Mouse (Mus musculus) kidney, embryonic 14.5 days (tissue): Measurements from ENCODE around the gene Sema6b. TPM values are rescaled to one million over a fixed set of nuclear protein-coding genes. Genes with fewer than 3 reads are reported as not detected.

ENCODE experiments used
- ATAC-seq: fragments of 200-750 bp; cut with Nextera tagmentation; 2 replicates; pipeline ENCODE4 v1.8.0; 2017; ENCODE audit warnings: moderate number of reproducible peaks, mild to moderate bottlenecking, moderate TSS enrichment, moderate library complexity; ENCODE audit not compliant: low FRiP score, low TSS enrichment
- H3K27ac ChIP-seq: fragments of 300-500 bp; sonication (generic); 2 replicates; pipeline ENCODE4 v1.5.1; 2014; ENCODE audit warnings: low read depth, mild to moderate bottlenecking, low read length, moderate library complexity, mixed read lengths
- H3K27me3 ChIP-seq: fragments of 300-500 bp; sonication (generic); 2 replicates; pipeline ENCODE4 v1.6.1; 2014; ENCODE audit warnings: mild to moderate bottlenecking, low read length; ENCODE audit not compliant: control insufficient read depth, insufficient read depth
- H3K36me3 ChIP-seq: fragments of 300-500 bp; sonication (generic); 2 replicates; pipeline ENCODE4 v1.6.1; 2014; ENCODE audit warnings: low read length, mixed read lengths; ENCODE audit not compliant: control insufficient read depth, insufficient read depth
- H3K4me1 ChIP-seq: fragments of 300-500 bp; sonication (generic); 2 replicates; pipeline ENCODE4 v1.6.1; 2014; ENCODE audit warnings: low read length, mixed read lengths; ENCODE audit not compliant: control insufficient read depth, insufficient read depth
- H3K4me2 ChIP-seq: fragments of 300-500 bp; sonication (generic); replicated peaks from 2 replicates; pipeline ENCODE4 v1.6.1; 2014; ENCODE audit warnings: low read depth, mild to moderate bottlenecking, low read length
- H3K4me3 ChIP-seq: fragments of 300-500 bp; sonication (generic); 2 replicates; pipeline ENCODE4 v1.5.1; 2014; ENCODE audit warnings: mild to moderate bottlenecking, low read length
- H3K9ac ChIP-seq: fragments of 300-500 bp; sonication (generic); 2 replicates; pipeline ENCODE4 v1.6.1; 2014; ENCODE audit warnings: low read depth, mild to moderate bottlenecking, low read length, moderate library complexity
- H3K9me3 ChIP-seq: fragments of 300-500 bp; sonication (generic); 2 replicates; pipeline ENCODE4 v1.6.1; 2016; ENCODE audit warnings: low read length; ENCODE audit not compliant: control insufficient read depth
- WGBS: fragments of 180-500 bp; shearing (Covaris S2); extraction: QIAGEN DNeasy Blood & Tissue Kit; methylation state at CpG from one replicate; pipeline ENCODE4 v1.1.7; 2014; 5-methylcytosine and 5-hydroxymethylcytosine counted together
- polyA plus RNA-seq: library from polyadenylated mRNA; unstranded; fragments of >200 nt; fragmentation: Nextera tagmentation; extraction: Ambion mirVana; gene quantifications from 2 replicates; pipeline ENCODE4 v1.2.1, GENCODE M21; 2014

Gene Sema6b
- polyA plus RNA-seq, 1 experiment from 2014 or later = 1.4 TPM

GRCm38 (mm10) chr17:56170636-56171035 is 30.5 kb upstream of the Sema6b start:
- WGBS = 66% methylated on average over 10 of the region's 10 CpGs
- H3K4me2 ChIP-seq = no peak overlapping the region

GRCm38 (mm10) chr17:56169830-56170229 is 29.7 kb upstream of the Sema6b start:
- Histone ChIP-seq H3K36me3 (0 out of 2 replicates have a peak, but pooled peaks cover 3% of the 10 kb centered on the region), H3K27me3 (no peaks in the 10 kb centered on the region), H3K9ac (no peak overlapping the region), H3K9me3 (no peaks in the 10 kb centered on the region), H3K4me3 (no peak overlapping the region), H3K27ac (peak overlapping the region; percentile 30; the same call in 1 of the 2 replicates), H3K4me1 (no peaks in the 10 kb centered on the region), H3K4me2 (no peak overlapping the region)
- ATAC-seq = no peak
- 57% methylated on average over 6 of the region's 6 CpGs for WGBS

More at GRCm38 (mm10) chr17:56170636-56171035, 30.5 kb upstream of the Sema6b start:
- no peak overlapping the region for H3K4me3 ChIP-seq
- H3K27me3 ChIP-seq = no peaks in the 10 kb centered on the region
- H3K4me1 ChIP-seq = no peaks in the 10 kb centered on the region
- ATAC-seq = no peak
- H3K27ac ChIP-seq = no peak overlapping the region
- H3K9ac ChIP-seq = no peak overlapping the region
- H3K36me3 ChIP-seq = 0 out of 2 replicates have a peak, but pooled peaks cover 4% of the 10 kb centered on the region
- H3K9me3 ChIP-seq = no peaks in the 10 kb centered on the region

- no peaks in the 10 kb centered on the region for H3K36me3 ChIP-seq
- no peak overlapping the region for H3K27ac ChIP-seq
- H3K4me2 ChIP-seq = no peak overlapping the region
- H3K27me3 ChIP-seq = peaks cover 3% of the 10 kb centered on the region; the same call in 1 of the 2 replicates
- no peaks in the 10 kb centered on the region for H3K9me3 ChIP-seq
- H3K9ac ChIP-seq = no peak overlapping the region
- WGBS = 52% methylated on average over 11 of the region's 11 CpGs
- no peak for ATAC-seq
- H3K4me1 ChIP-seq = peaks cover 11% of the 10 kb centered on the region
- no peak overlapping the region for H3K4me3 ChIP-seq
These were observed 25.5 kb upstream of the Sema6b start for GRCm38 (mm10) chr17:56165671-56166070.

- Histone ChIP-seq H3K36me3 (no peaks in the 10 kb centered on the region), H3K4me2 (no peak overlapping the region), H3K9me3 (no peaks in the 10 kb centered on the region), H3K4me3 (no peak overlapping the region), H3K27me3 (peaks cover 3% of the 10 kb centered on the region; the same call in 1 of the 2 replicates), H3K9ac (no peak overlapping the region), H3K27ac (no peak overlapping the region), H3K4me1 (peaks cover 11% of the 10 kb centered on the region)
- ATAC-seq = no peak
- 83% methylated on average over 3 of the region's 3 CpGs for WGBS
These were observed 24.4 kb upstream of the Sema6b start for GRCm38 (mm10) chr17:56164510-56164909.

- H3K9me3 ChIP-seq = no peaks in the 10 kb centered on the region
- peaks cover 15% of the 10 kb centered on the region for H3K4me1 ChIP-seq
- H3K36me3 ChIP-seq = no peaks in the 10 kb centered on the region
- WGBS = 75% methylated on average over 6 of the region's 6 CpGs
- no peak for ATAC-seq
- H3K9ac ChIP-seq = no peak overlapping the region
- H3K27me3 ChIP-seq = peaks cover 8% of the 10 kb centered on the region; the same call in 1 of the 2 replicates
- H3K4me3 ChIP-seq = peak overlapping the region; percentile 41; the same call in 1 of the 2 replicates
- peak overlapping the region; percentile 76 for H3K4me2 ChIP-seq
- no peak overlapping the region for H3K27ac ChIP-seq
These were observed 23.5 kb upstream of the Sema6b start for GRCm38 (mm10) chr17:56163523-56164102.

- Histone ChIP-seq H3K9me3 (no peaks in the 10 kb centered on the region), H3K4me1 (peaks cover 15% of the 10 kb centered on the region), H3K4me3 (peak within 1 kb of the TSS; percentile 41), H3K4me2 (peak within 1 kb of the TSS; percentile 76), H3K9ac (peak within 1 kb of the TSS; percentile 28), H3K27me3 (peaks cover 15% of the 10 kb centered on the region; the same call in 1 of the 2 replicates), H3K36me3 (no peaks in the 10 kb centered on the region), H3K27ac (no peak within 1 kb of the TSS; the same call in 1 of the 2 replicates)
- whole genome bisulfite sequencing = 1% methylated on average over 30 of the region's 30 CpGs
- ATAC-seq = peak; percentile 97
These were observed 22.2 kb upstream of the Sema6b start, which contains the start of gene Tnfaip8l1 for GRCm38 (mm10) chr17:56162231-56162774. Gene Tnfaip8l1, plus strand, starts transcription at chr17:56162477.

- Histone ChIP-seq H3K36me3 (no peaks in the 10 kb centered on the region), H3K27me3 (peaks cover 21% of the 10 kb centered on the region; the same call in 1 of the 2 replicates), H3K4me2 (no peak overlapping the region), H3K4me3 (no peak overlapping the region), H3K4me1 (peaks cover 15% of the 10 kb centered on the region), H3K27ac (no peak overlapping the region), H3K9me3 (no peaks in the 10 kb centered on the region), H3K9ac (no peak overlapping the region)
- 2% methylated on average over 9 of the region's 9 CpGs for WGBS
- ATAC-seq = no peak
These were observed 19.6 kb upstream of the Sema6b start for GRCm38 (mm10) chr17:56159729-56160128.

- Histone ChIP-seq H3K4me1 (peaks cover 5% of the 10 kb centered on the region; the same call in 1 of the 2 replicates), H3K27me3 (peaks cover 49% of the 10 kb centered on the region), H3K36me3 (no peaks in the 10 kb centered on the region), H3K9ac (no peak overlapping the region), H3K4me3 (no peak overlapping the region), H3K9me3 (no peaks in the 10 kb centered on the region), H3K27ac (no peak overlapping the region), H3K4me2 (no peak overlapping the region)
- ATAC-seq = peak; percentile 40; the same call in 1 of the 2 replicates
- WGBS = 25% methylated on average over 9 of the region's 9 CpGs
These were observed 13.5 kb upstream of the Sema6b start for GRCm38 (mm10) chr17:56153643-56154042.

GRCm38 (mm10) chr17:56149897-56150296 is 9.8 kb upstream of the Sema6b start:
- WGBS = 39% methylated on average over 2 of the region's 2 CpGs
- H3K27me3 ChIP-seq = peaks cover 63% of the 10 kb centered on the region

More at GRCm38 (mm10) chr17:56149897-56150296, 9.8 kb upstream of the Sema6b start:
- H3K9me3 ChIP-seq = no peaks in the 10 kb centered on the region
- no peaks in the 10 kb centered on the region for H3K36me3 ChIP-seq
- H3K9ac ChIP-seq = no peak overlapping the region
- no peak for ATAC-seq
- H3K27ac ChIP-seq = no peak overlapping the region
- no peak overlapping the region for H3K4me3 ChIP-seq
- H3K4me1 ChIP-seq = peaks cover 5% of the 10 kb centered on the region; the same call in 1 of the 2 replicates
- no peak overlapping the region for H3K4me2 ChIP-seq
